Mouse (Mus musculus) cerebellum, adult 11-12 months (tissue): ENCODE data around the gene BC005537.

Experiments used
- DNase-seq: peaks from one replicate; pipeline ENCODE4 v3.0.0; 2022

BC005537 gene

GRCm38 (mm10) chr13:24849318-24849717 lies 47.9 kb downstream of the BC005537 start:
- no peak for DNase-seq

- no peak for DNase-seq
These were observed 50.5 kb downstream of the BC005537 start for GRCm38 (mm10) chr13:24851989-24852388.

GRCm38 (mm10) chr13:24852570-24852969 lies 51.1 kb downstream of the BC005537 start:
- no peak for DNase-seq

- DNase-seq, result no peak
These were observed 57.7 kb downstream of the BC005537 start for GRCm38 (mm10) chr13:24859115-24859514.

- DNase-seq, result no peak
These were observed 59.6 kb downstream of the BC005537 start for GRCm38 (mm10) chr13:24861084-24861483.

GRCm38 (mm10) chr13:24862021-24862420 lies 60.6 kb downstream of the BC005537 start:
- DNase-seq, result no peak

- DNase-seq, result peak; percentile 38
These were observed 61.1 kb downstream of the BC005537 start for GRCm38 (mm10) chr13:24862520-24862919.
